Mouse (Mus musculus): Measurements from ENCODE around the gene Simc1.

GRCm38 (mm10) chr13:54581385-54581784 is 77.8 kb downstream of the Simc1 start:
- TF ChIP-seq POLR2A (IDR thresholded peaks at IDR 0.05; ENCODE audit: extremely low read depth, insufficient read depth, low read length) (no peak), CTCF (IDR thresholded peaks at IDR 0.05; ENCODE audit: extremely low read depth, insufficient read depth, low read length) (no peak)
